Mouse (Mus musculus) left cerebral cortex, postnatal 10 days (tissue): ENCODE measurements around the gene Lix1. TPM values are rescaled to one million over a fixed set of nuclear protein-coding genes. Genes with fewer than 3 reads are reported as not detected.
"Not testable (repeated sequence)": the region's sequence is repeated elsewhere in the genome, so short reads cannot be mapped to it uniquely, and the experiment has no call there.

Source experiments
- DNase-seq, 2 experiments: peaks; one replicate each; pipeline ENCODE4 v3.0.0; 2021 to 2022; ENCODE audit warnings: low spot score in 2 of 2, mixed read lengths in 1 of 2; ENCODE audit errors: extremely low spot score in 1 of 2
- intact Hi-C: fragments of 180-260 bp; cut with DNase I; formaldehyde crosslinking; loops from one replicate; pipeline ENCODE4 v1.15.1; 2025
- total RNA-seq, 2 experiments: library from RNA; stranded (reverse); gene quantifications; 2 replicates each; pipeline ENCODE4 v1.2.3; 2021

The Lix1 gene
- total RNA-seq, 2 experiments from 2014 or later = 62.9 to 65.4 TPM

GRCm38 (mm10) chr17:17452617-17453016, 50.1 kb downstream of the Lix1 start:
- DNase-seq = no peak
- intact Hi-C loops = no loop called here

GRCm38 (mm10) chr17:17454573-17454972, 52.1 kb downstream of the Lix1 start:
- no peak for DNase-seq
- intact Hi-C loops = no loop called here

DNA sequence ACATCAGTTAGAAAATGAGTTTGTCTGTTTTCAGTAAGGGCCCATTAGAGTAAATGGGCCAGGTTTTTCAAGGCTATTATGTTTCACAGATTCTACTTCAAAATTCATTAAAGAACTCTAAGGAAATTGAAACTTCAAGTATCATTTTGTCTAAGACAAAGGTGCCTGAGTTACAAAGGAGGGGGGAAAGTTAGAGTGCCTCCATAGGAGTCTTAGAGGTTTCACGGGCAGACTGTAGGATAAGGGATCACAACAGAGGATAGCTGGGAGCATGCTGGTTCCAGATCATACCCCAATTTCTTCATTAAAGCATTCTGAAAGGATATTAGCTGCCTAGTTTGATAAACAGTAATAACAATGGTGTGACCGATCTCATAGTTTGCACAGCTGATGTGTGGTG, 83.3 kb downstream of the Lix1 start:
- intact Hi-C loops = no loop called here
- no peak for DNase-seq

DNA sequence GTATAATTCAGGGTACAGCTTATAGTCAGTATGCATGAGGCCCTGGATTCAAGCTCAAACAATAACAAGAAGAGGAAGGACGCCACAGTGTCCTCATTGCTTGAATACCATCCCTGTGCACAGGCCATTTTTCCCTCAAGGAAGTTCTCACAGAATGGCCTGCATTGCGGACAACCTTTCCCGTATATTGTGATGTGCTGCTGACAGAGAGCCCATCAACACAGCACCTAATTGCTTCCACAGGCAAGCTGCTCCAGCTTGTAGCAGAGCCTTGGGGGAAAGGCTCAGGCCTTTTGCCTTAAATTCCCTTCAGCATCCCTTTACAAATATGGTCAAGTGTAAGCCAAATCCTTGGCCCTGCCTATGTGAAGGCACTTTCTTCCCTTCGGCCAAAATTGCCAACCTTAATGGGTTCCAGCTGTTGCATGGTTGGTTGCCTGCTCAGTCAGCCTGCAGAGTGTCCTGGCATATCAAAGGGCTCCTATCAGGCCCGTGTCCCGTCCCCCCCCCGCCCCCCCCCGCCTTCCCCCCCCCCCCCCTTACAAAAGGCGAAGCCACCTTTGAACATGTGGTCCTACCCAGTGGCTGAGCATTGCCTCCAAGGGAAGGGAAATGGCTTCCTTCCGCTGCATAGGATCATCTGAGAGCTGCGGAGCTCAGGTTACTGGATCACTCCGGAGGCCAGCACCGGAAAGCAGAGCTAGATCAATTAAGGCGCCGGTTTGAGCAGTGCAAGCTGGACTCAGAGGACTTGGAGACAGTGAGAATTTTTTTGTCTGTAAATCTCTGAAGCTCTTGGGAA, 88.5 kb downstream of the Lix1 start:
- intact Hi-C loops = no loop called here
- no peak for DNase-seq

DNA sequence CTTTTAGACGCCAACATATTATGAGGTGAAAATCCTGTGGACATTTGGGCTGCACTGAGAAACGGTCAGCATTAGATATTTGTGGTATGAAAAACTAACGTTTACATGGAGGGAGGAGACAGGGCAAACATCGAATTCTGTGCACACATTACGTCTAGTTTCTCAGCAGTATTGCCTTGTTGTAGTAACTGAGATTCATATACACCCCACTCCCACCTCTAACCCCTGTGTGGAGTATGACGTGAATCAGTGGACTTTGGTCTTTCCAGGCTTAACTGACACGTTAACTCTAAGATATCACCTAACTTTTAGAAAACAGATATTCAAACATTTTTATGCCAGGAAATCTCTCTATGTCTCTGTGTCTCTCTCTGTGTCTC, 89.1 kb downstream of the Lix1 start:
- intact Hi-C loops = no loop called here

GRCm38 (mm10) chr17:17492116-17492515, 89.6 kb downstream of the Lix1 start:
- intact Hi-C loops = no loop called here
- no peak for DNase-seq

More for the DNA sequence above, 89.1 kb downstream of the Lix1 start:
- no peak for DNase-seq

DNA sequence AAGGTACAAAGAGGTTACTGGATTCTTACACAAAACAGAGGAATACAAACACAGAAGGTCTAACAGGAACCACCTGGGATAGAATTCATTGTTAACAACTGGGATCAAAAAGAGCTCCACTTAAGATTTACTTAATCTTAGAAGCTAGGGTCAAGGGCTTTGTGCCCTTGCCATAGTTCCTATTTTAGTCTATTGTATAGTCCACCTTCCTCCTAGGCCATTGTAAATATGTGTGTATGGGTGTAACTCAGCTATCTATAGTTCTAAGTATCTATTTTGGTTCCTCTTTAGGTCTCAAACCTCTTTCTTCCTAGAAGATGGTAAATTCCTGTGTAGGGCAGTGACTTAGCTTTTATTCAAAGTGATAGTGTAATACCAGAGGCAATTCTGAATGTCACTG, 93.8 kb downstream of the Lix1 start:
- intact Hi-C loops, DNase-seq: not testable (repeated sequence)

DNA sequence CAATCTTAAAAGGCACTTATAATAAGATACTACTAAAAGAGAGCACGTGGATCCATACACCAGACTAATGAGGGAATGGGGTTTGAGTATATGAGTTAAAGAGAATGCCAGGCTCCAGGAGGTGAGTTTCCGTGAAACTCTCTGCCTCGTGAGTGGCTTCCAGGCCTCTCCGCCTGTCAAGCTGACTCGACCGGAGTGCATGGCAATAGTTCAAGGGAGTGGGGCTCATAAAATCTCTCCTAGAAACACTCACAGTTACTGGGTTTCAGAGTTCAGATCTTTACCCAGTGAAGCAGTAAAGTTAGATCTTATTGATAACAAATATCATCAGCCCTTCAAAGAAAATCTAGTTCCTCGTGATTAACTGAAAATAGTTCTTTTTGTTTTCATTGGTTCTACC, 94.3 kb downstream of the Lix1 start:
- DNase-seq = no peak
- intact Hi-C loops = no loop called here

DNA sequence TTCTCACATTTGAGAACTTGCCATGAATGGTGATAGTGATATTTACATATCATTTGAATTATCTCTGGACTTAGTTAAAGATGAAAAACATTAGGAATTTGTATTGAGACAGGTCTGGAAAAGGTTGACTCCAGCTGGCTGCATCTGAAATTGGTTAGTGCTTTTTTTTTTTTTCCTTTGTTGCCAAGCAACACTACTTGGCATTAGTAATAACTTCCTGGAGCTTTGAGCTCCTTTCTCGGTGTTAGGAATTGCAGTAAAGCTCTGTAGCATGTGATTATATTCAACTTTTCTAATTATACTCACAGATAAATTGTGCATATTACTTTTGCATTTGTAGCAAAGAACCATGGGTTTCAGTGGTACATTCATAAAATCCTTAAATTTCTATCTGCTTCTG, 96.4 kb downstream of the Lix1 start:
- DNase-seq = no peak
- intact Hi-C loops = no loop called here

DNA sequence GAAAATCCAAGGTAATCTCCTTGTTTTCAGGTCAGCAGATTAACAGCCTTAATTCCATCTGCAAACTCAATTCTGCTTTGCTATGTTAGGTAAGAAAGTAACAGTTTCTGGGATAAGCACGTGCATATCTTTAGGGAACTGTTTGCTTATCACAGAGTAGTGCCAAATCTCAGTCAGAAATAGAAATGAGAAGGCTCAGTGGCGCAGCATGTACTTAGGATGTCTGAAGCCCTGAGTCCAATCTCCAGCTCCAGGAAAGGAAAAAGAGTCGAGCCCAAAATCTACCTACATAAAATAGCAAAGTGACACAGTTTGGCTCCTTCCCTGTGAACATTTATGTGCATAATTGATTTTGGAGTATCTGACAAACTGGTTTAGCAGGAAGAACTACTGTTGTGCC, 96.8 kb downstream of the Lix1 start:
- DNase-seq = no peak
- intact Hi-C loops = no loop called here

GRCm38 (mm10) chr17:17506677-17507076, 104.2 kb downstream of the Lix1 start:
- DNase-seq = no peak
- intact Hi-C loops = no loop called here

Other genes with a start within 250 kb of the Lix1 start
- 10 to 100 TPM; 16.4 to 17.0 TPM for gene Riok2, start 28.4 kb upstream of the Lix1 start, total RNA-seq
- gene Lnpep, start 222.4 kb downstream of the Lix1 start, total RNA-seq = 10 to 100 TPM; 62.3 to 63.4 TPM